Mouse (Mus musculus) intestine, postnatal 0 days (tissue): ENCODE data around the gene Fam20b. TPM values are rescaled to one million over a fixed set of nuclear protein-coding genes. Genes with fewer than 3 reads are reported as not detected.
A peak's percentile ranks its signal among the peaks of the same experiment; 100 is the strongest.

ENCODE experiments used
- ATAC-seq: fragments of 200-750 bp; cut with Nextera tagmentation; 2 replicates; pipeline ENCODE4 v1.8.0; 2017; ENCODE audit warnings: mild to moderate bottlenecking, moderate TSS enrichment, moderate library complexity
- H3K27ac ChIP-seq: fragments of 300-500 bp; sonication (generic); 2 replicates; pipeline ENCODE4 v1.5.1; 2014; ENCODE audit warnings: mild to moderate bottlenecking, low read depth, low read length, moderate library complexity
- H3K27me3 ChIP-seq: fragments of 300-500 bp; sonication (generic); replicated peaks from 2 replicates; pipeline ENCODE4 v1.6.1; 2014; ENCODE audit warnings: low read length, mixed read lengths; ENCODE audit not compliant: control insufficient read depth, insufficient read depth
- H3K36me3 ChIP-seq: fragments of 300-500 bp; sonication (generic); 2 replicates; pipeline ENCODE4 v1.6.1; 2014; ENCODE audit warnings: mild to moderate bottlenecking, moderate library complexity; ENCODE audit not compliant: control insufficient read depth, insufficient read depth
- H3K4me1 ChIP-seq: fragments of 300-500 bp; sonication (generic); replicated peaks from 2 replicates; pipeline ENCODE4 v1.6.1; 2014; ENCODE audit warnings: antibody characterized with exemption, low read length, mixed read lengths; ENCODE audit not compliant: control insufficient read depth, insufficient read depth
- H3K4me2 ChIP-seq: fragments of 300-500 bp; sonication (generic); replicated peaks from 2 replicates; pipeline ENCODE4 v1.6.1; 2014; ENCODE audit warnings: low read depth, mild to moderate bottlenecking, moderate library complexity
- H3K4me3 ChIP-seq: fragments of 300-500 bp; sonication (generic); 2 replicates; pipeline ENCODE4 v1.5.1; 2014; ENCODE audit warnings: low read depth, low read length
- H3K9ac ChIP-seq: fragments of 300-500 bp; sonication (generic); 2 replicates; pipeline ENCODE4 v1.6.1; 2014; ENCODE audit warnings: mild to moderate bottlenecking, low read depth, low read length
- H3K9me3 ChIP-seq: fragments of 300-500 bp; sonication (generic); 2 replicates; pipeline ENCODE4 v1.6.1; 2016; ENCODE audit warnings: mixed run types; ENCODE audit not compliant: control insufficient read depth
- CTCF ChIP-seq: sonication (generic); IDR thresholded peaks from 2 replicates; pipeline ENCODE4 v1.5.1; 2016; ENCODE audit warnings: low read depth, mild to moderate bottlenecking, control low read depth, antibody characterized with exemption, moderate library complexity
- WGBS: fragments of 180-500 bp; shearing (Covaris S2); extraction: QIAGEN DNeasy Blood & Tissue Kit; methylation state at CpG from one replicate; pipeline ENCODE4 v1.1.7; 2014; 5-methylcytosine and 5-hydroxymethylcytosine counted together
- polyA plus RNA-seq: library from polyadenylated mRNA; unstranded; fragments of >200 nt; fragmentation: Nextera tagmentation; extraction: Ambion mirVana; gene quantifications from 2 replicates; pipeline ENCODE4 v1.2.1, GENCODE M21; 2015

Fam20b gene
- polyA plus RNA-seq, 1 experiment from 2014 or later: 35.4 TPM

- Histone ChIP-seq H3K36me3 (0 out of 2 replicates have a peak, but pooled peaks cover 2% of the 10 kb centered on the region), H3K9ac (peak within 1 kb of the TSS; percentile 62), H3K4me2 (peak within 1 kb of the TSS; percentile 100), H3K4me3 (peak within 1 kb of the TSS; percentile 65), H3K27ac (peak within 1 kb of the TSS; percentile 66), H3K4me1 (0 out of 2 replicates have a peak, but pooled peaks cover 3% of the 10 kb centered on the region), H3K9me3 (no peaks in the 10 kb centered on the region), H3K27me3 (no peaks in the 10 kb centered on the region)
- WGBS: 8% methylated on average over 36 of the region's 37 CpGs
- TF ChIP-seq CTCF: no peak
- peak; percentile 55; the same call in 1 of the 2 replicates for ATAC-seq
These were observed 44.5 kb downstream of the Fam20b start, which contains the start of gene Tor3a for GRCm38 (mm10) chr1:156674195-156675000. Gene Tor3a (minus strand): TSS chr1:156674356.

GRCm38 (mm10) chr1:156673476-156674194 is 45.3 kb downstream of the Fam20b start:
- H3K36me3 ChIP-seq: no peaks in the 10 kb centered on the region; the same call in 1 of the 2 replicates
- peak overlapping the region; percentile 100 for H3K4me2 ChIP-seq
- no peaks in the 10 kb centered on the region for H3K9me3 ChIP-seq
- under 1% methylated on average over 29 of the region's 29 CpGs for WGBS
- peak overlapping the region; percentile 66 for H3K27ac ChIP-seq
- no peak for TF ChIP-seq CTCF
- H3K9ac ChIP-seq: peak overlapping the region; percentile 62
- H3K27me3 ChIP-seq: no peaks in the 10 kb centered on the region
- 0 out of 2 replicates have a peak, but pooled peaks cover 3% of the 10 kb centered on the region for H3K4me1 ChIP-seq
- peak; percentile 25; the same call in 1 of the 2 replicates for ATAC-seq
- peak overlapping the region; percentile 65 for H3K4me3 ChIP-seq

- TF ChIP-seq CTCF: no peak
- Histone ChIP-seq H3K4me2 (peak overlapping the region; percentile 100), H3K27ac (peak overlapping the region; percentile 66; the same call in 1 of the 2 replicates), H3K9ac (peak overlapping the region; percentile 62; the same call in 1 of the 2 replicates), H3K36me3 (no peaks in the 10 kb centered on the region; the same call in 1 of the 2 replicates), H3K4me3 (peak overlapping the region; percentile 65), H3K4me1 (0 out of 2 replicates have a peak, but pooled peaks cover 3% of the 10 kb centered on the region), H3K9me3 (no peaks in the 10 kb centered on the region), H3K27me3 (no peaks in the 10 kb centered on the region)
- 40% methylated on average over 14 of the region's 14 CpGs for WGBS
- no peak for ATAC-seq
These were observed 46.0 kb downstream of the Fam20b start for GRCm38 (mm10) chr1:156672720-156673475.

- ATAC-seq: no peak
- TF ChIP-seq CTCF: no peak
- H3K9me3 ChIP-seq: no peaks in the 10 kb centered on the region
- H3K4me1 ChIP-seq: 0 out of 2 replicates have a peak, but pooled peaks cover 3% of the 10 kb centered on the region
- H3K9ac ChIP-seq: no peak overlapping the region
- no peak overlapping the region for H3K4me3 ChIP-seq
- no peaks in the 10 kb centered on the region for H3K27me3 ChIP-seq
- no peak overlapping the region for H3K27ac ChIP-seq
- no peak overlapping the region for H3K4me2 ChIP-seq
- 95% methylated on average over 3 of the region's 3 CpGs for WGBS
- H3K36me3 ChIP-seq: no peaks in the 10 kb centered on the region; the same call in 1 of the 2 replicates
These were observed 47.0 kb downstream of the Fam20b start for GRCm38 (mm10) chr1:156671921-156672320.

- Histone ChIP-seq H3K4me1 (0 out of 2 replicates have a peak, but pooled peaks cover under 1% of the 10 kb centered on the region), H3K27me3 (no peaks in the 10 kb centered on the region), H3K4me2 (no peak overlapping the region), H3K9me3 (no peaks in the 10 kb centered on the region), H3K4me3 (no peak overlapping the region), H3K36me3 (no peaks in the 10 kb centered on the region; the same call in 1 of the 2 replicates), H3K9ac (no peak overlapping the region), H3K27ac (no peak overlapping the region)
- no peak for TF ChIP-seq CTCF
- no peak for ATAC-seq
- 44% methylated on average over 11 of the region's 11 CpGs for WGBS
These were observed 49.5 kb downstream of the Fam20b start for GRCm38 (mm10) chr1:156669208-156669983.
